Mouse (Mus musculus) C2C12 (cell line): ENCODE data around the gene Wnt3.

Experiments
- CEBPB ChIP-seq: IDR thresholded peaks from one replicate; pipeline ENCODE4 v1.6.1; 2011; ENCODE audit warnings: low read depth, mild to moderate bottlenecking, control low read depth, moderate library complexity
- CTCF ChIP-seq: IDR thresholded peaks from one replicate; pipeline ENCODE4 v1.5.1; 2011; ENCODE audit not compliant: control insufficient read depth, insufficient read depth, insufficient read length
- MAX ChIP-seq: IDR thresholded peaks from one replicate; pipeline ENCODE4 v1.6.1; 2011; ENCODE audit warnings: mild to moderate bottlenecking, control low read depth
- MYOD1 ChIP-seq: IDR thresholded peaks from one replicate; pipeline ENCODE4 v1.6.1; 2011; ENCODE audit warnings: low read depth; ENCODE audit not compliant: control insufficient read depth, insufficient read length
- MYOG ChIP-seq: IDR thresholded peaks from one replicate; pipeline ENCODE4 v1.6.1; 2011; ENCODE audit not compliant: control insufficient read depth, insufficient read length; ENCODE audit errors: extremely low read depth
- USF1 ChIP-seq: IDR thresholded peaks from one replicate; pipeline ENCODE4 v1.6.1; 2011; ENCODE audit warnings: low read depth, mild to moderate bottlenecking, control low read depth, moderate library complexity

DNA sequence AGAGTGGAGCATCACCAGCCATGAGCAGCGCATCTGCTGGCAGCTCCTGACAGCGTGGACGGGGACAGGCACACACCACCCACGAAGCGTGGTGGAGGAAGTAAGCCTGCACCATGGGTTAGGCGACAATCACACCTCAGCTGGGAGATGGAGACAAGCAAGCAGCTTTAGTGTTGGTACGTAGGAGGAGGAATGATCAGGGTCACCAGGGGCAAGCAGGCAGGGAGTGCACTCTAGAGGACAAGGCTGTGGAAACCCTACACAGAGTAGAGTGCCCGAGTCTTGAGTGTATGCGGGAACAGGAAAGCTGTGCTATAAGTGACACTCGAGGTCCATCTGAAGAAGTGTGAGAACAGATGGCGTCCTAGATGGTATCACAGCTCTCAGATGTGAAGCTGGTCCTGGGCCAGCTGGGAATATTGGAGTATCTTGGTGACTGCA, 49.6 kb upstream of the Wnt3 start:
- TF ChIP-seq CTCF (no peak), USF1 (no peak), MAX (no peak), MYOG (no peak), CEBPB (no peak), MYOD1 (no peak)
